Mouse (Mus musculus): ENCODE data around the gene Nptxr. TPM values are rescaled to one million over a fixed set of nuclear protein-coding genes. Genes with fewer than 3 reads are reported as not detected.

Nptxr gene
- total and polyA plus RNA-seq, 2 experiments from 2014 or later = 87.3 to 184 TPM

GRCm38 (mm10) chr15:79798591-79798990 is 6.0 kb downstream of the Nptxr start:
- H3K9me3 ChIP-seq (ENCODE audit: low read length) = no peaks in the 10 kb centered on the region
- ATAC-seq = no peak
- H3K4me3 ChIP-seq (ENCODE audit: low read depth, low read length) = no peak overlapping the region
- peaks cover 7% of the 10 kb centered on the region; the same call in 1 of the 2 replicates for H3K36me3 ChIP-seq (ENCODE audit: insufficient read depth)
- no peak overlapping the region for H3K4me2 ChIP-seq (ENCODE audit: low read depth)
- 88% methylated on average over 10 of the region's 10 CpGs for WGBS
- no peak overlapping the region for H3K9ac ChIP-seq
- H3K27me3 ChIP-seq (ENCODE audit: insufficient read depth, low read length) = 0 out of 2 replicates have a peak, but pooled peaks cover 4% of the 10 kb centered on the region
- no peaks in the 10 kb centered on the region; the same call in 1 of the 2 replicates for H3K4me1 ChIP-seq (ENCODE audit: insufficient read depth)
- DNase-seq = no peak
- H3K27ac ChIP-seq (ENCODE audit: low read depth, low read length) = no peak overlapping the region
- TF ChIP-seq CTCF (IDR thresholded peaks at IDR 0.05; ENCODE audit: low read depth) = no peak

GRCm38 (mm10) chr15:79797680-79798079 is 6.9 kb downstream of the Nptxr start:
- no peak for TF ChIP-seq CTCF (IDR thresholded peaks at IDR 0.05; ENCODE audit: low read depth)
- H3K36me3 ChIP-seq (ENCODE audit: insufficient read depth) = peaks cover 11% of the 10 kb centered on the region; the same call in 1 of the 2 replicates
- WGBS = 79% methylated on average over 8 of the region's 8 CpGs
- no peaks in the 10 kb centered on the region for H3K4me1 ChIP-seq (ENCODE audit: insufficient read depth)
- no peak for ATAC-seq
- no peak overlapping the region for H3K9ac ChIP-seq
- H3K27me3 ChIP-seq (ENCODE audit: insufficient read depth, low read length) = 0 out of 2 replicates have a peak, but pooled peaks cover 4% of the 10 kb centered on the region
- H3K9me3 ChIP-seq (ENCODE audit: low read length) = no peaks in the 10 kb centered on the region
- H3K4me2 ChIP-seq (ENCODE audit: low read depth) = no peak overlapping the region
- DNase-seq = no peak
- no peak overlapping the region for H3K27ac ChIP-seq (ENCODE audit: low read depth, low read length)
- H3K4me3 ChIP-seq (ENCODE audit: low read depth, low read length) = no peak overlapping the region

DNA sequence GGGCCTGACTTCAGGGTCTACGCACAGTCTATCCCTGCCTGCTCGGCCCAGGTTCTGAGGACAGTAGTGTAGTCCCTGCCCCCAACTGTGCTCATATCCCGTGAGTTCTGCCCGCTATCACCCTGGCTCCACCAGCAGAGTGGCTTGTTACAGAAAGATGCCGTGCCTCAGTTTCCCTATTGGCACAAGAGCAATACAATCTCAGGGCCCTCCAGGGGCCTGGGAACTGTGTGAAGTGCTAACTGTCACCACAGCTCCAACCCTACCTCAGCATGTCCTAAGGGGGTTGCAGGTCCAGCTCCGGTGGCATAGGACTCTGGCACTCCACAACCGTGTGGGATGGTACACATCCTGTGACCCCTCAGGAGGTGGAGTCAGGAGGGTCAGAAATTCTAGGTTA is 7.5 kb downstream of the Nptxr start:
- DNase-seq (no peak), ATAC-seq (no peak)
- H3K4me3 ChIP-seq (ENCODE audit: low read depth, low read length) = no peak overlapping the region
- H3K9ac ChIP-seq = no peak overlapping the region
- 86% methylated on average over 7 of the region's 7 CpGs for WGBS
- no peaks in the 10 kb centered on the region for H3K9me3 ChIP-seq (ENCODE audit: low read length)
- no peaks in the 10 kb centered on the region for H3K4me1 ChIP-seq (ENCODE audit: insufficient read depth)
- no peak overlapping the region for H3K27ac ChIP-seq (ENCODE audit: low read depth, low read length)
- H3K36me3 ChIP-seq (ENCODE audit: insufficient read depth) = peaks cover 11% of the 10 kb centered on the region; the same call in 1 of the 2 replicates
- no peak for TF ChIP-seq CTCF (IDR thresholded peaks at IDR 0.05; ENCODE audit: low read depth)
- H3K27me3 ChIP-seq (ENCODE audit: insufficient read depth, low read length) = no peaks in the 10 kb centered on the region
- no peak overlapping the region for H3K4me2 ChIP-seq (ENCODE audit: low read depth)

- peaks cover 11% of the 10 kb centered on the region; the same call in 1 of the 2 replicates for H3K36me3 ChIP-seq (ENCODE audit: insufficient read depth)
- H3K27ac ChIP-seq (ENCODE audit: low read depth, low read length) = no peak overlapping the region
- no peak for TF ChIP-seq CTCF (IDR thresholded peaks at IDR 0.05; ENCODE audit: low read depth)
- no peak overlapping the region for H3K4me3 ChIP-seq (ENCODE audit: low read depth, low read length)
- no peaks in the 10 kb centered on the region for H3K9me3 ChIP-seq (ENCODE audit: low read length)
- no peak for DNase-seq
- 61% methylated on average over 12 of the region's 12 CpGs for WGBS
- H3K4me1 ChIP-seq (ENCODE audit: insufficient read depth) = no peaks in the 10 kb centered on the region
- H3K27me3 ChIP-seq (ENCODE audit: insufficient read depth, low read length) = no peaks in the 10 kb centered on the region
- ATAC-seq = peak; percentile 25; the same call in 1 of the 2 replicates
- H3K4me2 ChIP-seq (ENCODE audit: low read depth) = no peak overlapping the region
- H3K9ac ChIP-seq = no peak overlapping the region
Measured at GRCm38 (mm10) chr15:79796256-79796655, 8.3 kb downstream of the Nptxr start.

GRCm38 (mm10) chr15:79794173-79794572 is 10.4 kb downstream of the Nptxr start:
- H3K9ac ChIP-seq = no peak overlapping the region
- H3K27me3 ChIP-seq (ENCODE audit: insufficient read depth, low read length) = no peaks in the 10 kb centered on the region
- no peak overlapping the region for H3K27ac ChIP-seq (ENCODE audit: low read depth, low read length)
- no peak overlapping the region for H3K4me2 ChIP-seq (ENCODE audit: low read depth)
- no peaks in the 10 kb centered on the region for H3K9me3 ChIP-seq (ENCODE audit: low read length)
- no peaks in the 10 kb centered on the region for H3K4me1 ChIP-seq (ENCODE audit: insufficient read depth)
- DNase-seq (no peak), ATAC-seq (no peak)
- no peak for TF ChIP-seq CTCF (IDR thresholded peaks at IDR 0.05; ENCODE audit: low read depth)
- H3K36me3 ChIP-seq (ENCODE audit: insufficient read depth) = peaks cover 14% of the 10 kb centered on the region; the same call in 1 of the 2 replicates
- 40% methylated on average over 20 of the region's 20 CpGs for whole genome bisulfite sequencing
- H3K4me3 ChIP-seq (ENCODE audit: low read depth, low read length) = no peak overlapping the region

DNA sequence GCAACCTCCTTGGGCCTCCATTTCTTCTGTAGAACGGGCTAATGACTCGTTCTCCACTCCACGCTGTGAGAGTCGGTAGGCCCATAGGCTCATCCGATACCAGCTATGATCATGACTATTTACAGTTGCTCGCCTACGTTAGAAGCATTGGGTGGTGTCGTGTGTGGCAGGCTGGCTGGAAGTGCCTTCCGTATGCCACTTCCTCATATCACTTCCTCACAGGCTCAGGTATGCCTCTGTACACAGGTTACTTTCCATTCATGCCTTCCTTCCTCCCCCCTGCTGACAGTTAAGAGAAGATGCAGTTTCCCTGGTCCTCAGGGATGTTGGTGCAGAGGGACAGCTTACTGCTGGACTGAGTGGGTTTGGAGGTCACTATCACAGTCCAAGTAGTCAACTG is 11.5 kb downstream of the Nptxr start:
- Histone ChIP-seq H3K4me3 (ENCODE audit: low read depth, low read length) (no peak overlapping the region), H3K36me3 (ENCODE audit: insufficient read depth) (peaks cover 14% of the 10 kb centered on the region; the same call in 1 of the 2 replicates), H3K9ac (no peak overlapping the region), H3K27ac (ENCODE audit: low read depth, low read length) (no peak overlapping the region), H3K9me3 (ENCODE audit: low read length) (no peaks in the 10 kb centered on the region), H3K4me2 (ENCODE audit: low read depth) (no peak overlapping the region), H3K4me1 (ENCODE audit: insufficient read depth) (no peaks in the 10 kb centered on the region), H3K27me3 (ENCODE audit: insufficient read depth, low read length) (no peaks in the 10 kb centered on the region)
- ATAC-seq (no peak), DNase-seq (no peak)
- TF ChIP-seq CTCF (IDR thresholded peaks at IDR 0.05; ENCODE audit: low read depth) = no peak
- WGBS = 93% methylated on average over 9 of the region's 9 CpGs

- Histone ChIP-seq H3K36me3 (ENCODE audit: insufficient read depth) (peaks cover 14% of the 10 kb centered on the region; the same call in 1 of the 2 replicates), H3K27me3 (ENCODE audit: insufficient read depth, low read length) (no peaks in the 10 kb centered on the region), H3K9ac (no peak overlapping the region), H3K9me3 (ENCODE audit: low read length) (no peaks in the 10 kb centered on the region), H3K4me2 (ENCODE audit: low read depth) (no peak overlapping the region), H3K4me1 (ENCODE audit: insufficient read depth) (no peaks in the 10 kb centered on the region), H3K27ac (ENCODE audit: low read depth, low read length) (no peak overlapping the region), H3K4me3 (ENCODE audit: low read depth, low read length) (no peak overlapping the region)
- DNase-seq (no peak), ATAC-seq (peak; percentile 19; the same call in 1 of the 2 replicates)
- no peak for TF ChIP-seq CTCF (IDR thresholded peaks at IDR 0.05; ENCODE audit: low read depth)
- WGBS = 20% methylated on average over 19 of the region's 19 CpGs
Measured at GRCm38 (mm10) chr15:79792455-79792854, 12.1 kb downstream of the Nptxr start.
